Mouse (Mus musculus) urinary bladder, postnatal 4 days (tissue): Measurements from ENCODE around the gene D930048N14Rik.
"Not testable (repeated sequence)": the region's sequence is repeated elsewhere in the genome, so short reads cannot be mapped to it uniquely, and the experiment has no call there.

Source experiments
- DNase-seq, 2 experiments: peaks; one replicate each; pipeline ENCODE4 v3.0.0; 2021 to 2022; ENCODE audit warnings: low spot score in 2 of 2

D930048N14Rik gene

GRCm38 (mm10) chr11:51627907-51628306, 22.8 kb upstream of the D930048N14Rik start:
- no peak for DNase-seq

- no peak for DNase-seq
Measured at GRCm38 (mm10) chr11:51629651-51630314, 21.0 kb upstream of the D930048N14Rik start.

GRCm38 (mm10) chr11:51632130-51632753, 18.5 kb upstream of the D930048N14Rik start:
- DNase-seq: no peak

GRCm38 (mm10) chr11:51633200-51633599, 17.6 kb upstream of the D930048N14Rik start:
- not testable (repeated sequence) for DNase-seq

- DNase-seq: no peak
Measured at GRCm38 (mm10) chr11:51633721-51634120, 17.0 kb upstream of the D930048N14Rik start.

- no peak for DNase-seq
Measured at GRCm38 (mm10) chr11:51635127-51635524, 15.6 kb upstream of the D930048N14Rik start.

GRCm38 (mm10) chr11:51635525-51636322, 15.0 kb upstream of the D930048N14Rik start, which contains the start of gene Rmnd5b:
Gene Rmnd5b (minus strand): TSS chr11:51635896.
- peak; percentile 87 for DNase-seq

GRCm38 (mm10) chr11:51636323-51636684, 14.4 kb upstream of the D930048N14Rik start:
- no peak for DNase-seq

- DNase-seq: peak in 1 of 2 experiments; percentile 64
Measured at GRCm38 (mm10) chr11:51637971-51638414, 12.8 kb upstream of the D930048N14Rik start.

- DNase-seq: no peak
Measured at GRCm38 (mm10) chr11:51638497-51638896, 12.3 kb upstream of the D930048N14Rik start.

GRCm38 (mm10) chr11:51640748-51641147, 10.0 kb upstream of the D930048N14Rik start:
- DNase-seq: no peak

GRCm38 (mm10) chr11:51643202-51643601, 7.6 kb upstream of the D930048N14Rik start:
- no peak for DNase-seq

- no peak for DNase-seq
Measured at GRCm38 (mm10) chr11:51643761-51644160, 7.0 kb upstream of the D930048N14Rik start.

- DNase-seq: no peak
Measured at GRCm38 (mm10) chr11:51644217-51644616, 6.5 kb upstream of the D930048N14Rik start.

- DNase-seq: no peak
Measured at GRCm38 (mm10) chr11:51645293-51645692, 5.5 kb upstream of the D930048N14Rik start.

GRCm38 (mm10) chr11:51646245-51646644, 4.5 kb upstream of the D930048N14Rik start:
- no peak for DNase-seq

- DNase-seq: no peak
Measured at GRCm38 (mm10) chr11:51646751-51647667, 3.7 kb upstream of the D930048N14Rik start.

- no peak for DNase-seq
Measured at GRCm38 (mm10) chr11:51648566-51648965, 2.2 kb upstream of the D930048N14Rik start.

- no peak for DNase-seq
Measured at GRCm38 (mm10) chr11:51649111-51649888, 1.5 kb upstream of the D930048N14Rik start.

GRCm38 (mm10) chr11:51649889-51650199, 910 bp upstream of the D930048N14Rik start:
- DNase-seq: no peak

- DNase-seq: no peak
Measured at GRCm38 (mm10) chr11:51650261-51650660, 493 bp upstream of the D930048N14Rik start.
